Mouse (Mus musculus): ENCODE results near the gene Zbtb20.
A peak's percentile ranks its signal among the peaks of the same experiment; 100 is the strongest.

Gene Zbtb20

DNA sequence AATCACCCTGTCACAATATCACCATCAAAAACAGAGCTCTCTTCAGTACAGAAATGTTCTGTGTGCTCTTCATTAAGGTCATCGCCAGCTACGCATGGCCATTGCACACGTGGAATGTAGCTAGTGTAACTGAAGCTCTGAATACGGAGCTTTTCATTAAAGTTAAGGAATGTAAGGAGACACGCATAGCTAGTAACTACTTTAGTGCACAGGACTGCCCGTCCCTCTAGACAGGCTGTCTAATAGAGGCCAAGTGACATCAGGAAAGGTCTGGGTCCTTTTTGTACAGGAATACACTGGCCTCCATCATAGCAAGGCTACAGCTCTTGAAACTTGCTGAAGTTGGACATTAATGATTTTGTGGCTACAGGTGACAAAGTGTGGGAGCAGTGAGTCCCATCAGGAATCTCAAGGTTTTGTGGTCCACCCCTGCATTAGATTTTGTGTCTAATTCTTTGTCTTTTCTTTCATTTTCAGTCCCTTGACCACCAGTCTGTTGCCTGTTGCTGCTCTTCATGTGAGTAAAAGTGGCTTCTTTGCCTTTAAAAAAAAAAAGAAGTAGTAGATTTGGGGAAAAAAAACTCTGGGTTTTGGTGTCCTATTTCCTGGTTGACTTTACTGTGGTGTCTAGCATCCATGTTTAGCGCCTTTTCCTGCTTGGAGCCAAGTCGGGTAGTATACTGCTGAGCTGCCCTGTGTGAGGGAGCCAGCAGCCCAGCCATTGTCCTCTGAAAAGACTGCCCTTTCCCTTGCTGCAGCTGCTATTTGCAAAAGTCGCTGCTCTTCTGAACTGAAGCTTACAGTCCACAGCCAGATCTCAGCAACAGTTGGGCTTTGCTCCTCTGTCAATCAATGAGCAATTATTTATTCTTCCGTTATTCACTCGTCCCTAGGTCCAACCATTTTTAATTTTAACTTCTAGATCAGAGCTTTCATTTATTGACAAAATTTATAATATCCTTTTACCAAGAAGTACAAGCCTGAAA lies 587.1 kb downstream of the Zbtb20 start:
- DNase-seq = no peak

DNA sequence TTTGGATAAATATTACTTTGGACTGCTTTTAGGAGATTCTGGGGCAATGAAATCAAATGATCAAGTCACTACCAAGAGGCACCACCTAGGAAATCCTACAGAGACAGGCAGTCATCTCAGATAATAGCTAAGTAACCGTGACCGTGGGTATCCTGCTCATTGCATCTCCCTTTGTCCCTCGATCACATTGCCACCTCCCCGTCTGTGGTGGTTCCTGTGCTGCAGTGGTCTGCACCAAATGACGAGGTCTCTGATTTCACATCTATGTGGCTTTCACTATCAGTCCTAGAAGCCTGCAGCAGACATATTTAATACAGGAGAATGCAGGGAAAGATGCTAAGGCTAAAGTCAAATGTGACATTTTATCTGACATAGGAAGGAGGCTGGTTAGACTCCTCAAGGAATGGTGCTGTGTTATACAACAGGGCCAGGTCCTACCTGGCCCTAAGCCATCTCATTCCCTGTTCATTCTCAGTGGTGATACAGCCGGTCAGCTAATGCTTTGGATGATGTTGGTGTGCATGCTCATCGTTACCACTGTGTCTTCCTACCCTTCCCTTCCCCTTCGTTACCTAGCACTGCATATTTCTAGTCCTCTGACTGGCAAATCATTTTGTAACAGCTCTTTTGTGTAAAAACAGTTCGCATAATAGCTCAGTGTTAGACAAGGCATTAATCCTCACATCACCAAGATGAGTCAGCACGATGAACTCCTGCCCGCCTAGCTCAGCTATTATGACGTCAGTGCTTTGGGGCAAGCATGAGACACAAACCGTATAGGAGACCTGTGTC lies 588.2 kb downstream of the Zbtb20 start:
- DNase-seq = no peak

DNA sequence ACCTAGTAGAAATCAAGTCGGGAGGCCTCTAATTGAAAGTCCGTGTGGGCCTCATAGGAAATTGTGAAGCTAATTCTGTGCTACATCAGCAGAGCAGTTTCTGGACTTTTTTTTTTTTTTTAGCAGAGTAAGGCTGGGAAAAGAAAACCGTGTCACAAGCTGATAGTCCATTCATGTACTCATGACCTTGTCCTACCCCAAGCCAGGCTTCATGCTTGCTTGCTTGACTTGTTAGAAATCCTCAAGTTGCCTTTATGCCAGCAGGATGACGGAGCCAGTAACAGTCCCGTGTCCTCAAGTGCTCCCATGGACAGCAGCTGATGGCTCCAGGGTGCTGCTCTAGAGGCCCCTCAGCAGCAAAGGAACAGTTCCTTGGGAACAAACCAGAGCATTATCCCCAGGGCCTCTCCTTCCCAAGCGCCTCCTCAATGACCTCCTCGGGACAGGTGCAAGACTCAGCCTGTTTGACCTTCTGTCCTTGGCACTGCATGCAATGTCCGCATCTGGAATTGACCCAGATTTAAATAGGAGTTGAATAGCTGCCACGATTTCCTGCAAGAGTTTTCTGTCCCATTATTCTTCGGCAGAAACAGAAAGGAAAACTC lies 588.9 kb downstream of the Zbtb20 start:
- peak; percentile 74 for DNase-seq

DNA sequence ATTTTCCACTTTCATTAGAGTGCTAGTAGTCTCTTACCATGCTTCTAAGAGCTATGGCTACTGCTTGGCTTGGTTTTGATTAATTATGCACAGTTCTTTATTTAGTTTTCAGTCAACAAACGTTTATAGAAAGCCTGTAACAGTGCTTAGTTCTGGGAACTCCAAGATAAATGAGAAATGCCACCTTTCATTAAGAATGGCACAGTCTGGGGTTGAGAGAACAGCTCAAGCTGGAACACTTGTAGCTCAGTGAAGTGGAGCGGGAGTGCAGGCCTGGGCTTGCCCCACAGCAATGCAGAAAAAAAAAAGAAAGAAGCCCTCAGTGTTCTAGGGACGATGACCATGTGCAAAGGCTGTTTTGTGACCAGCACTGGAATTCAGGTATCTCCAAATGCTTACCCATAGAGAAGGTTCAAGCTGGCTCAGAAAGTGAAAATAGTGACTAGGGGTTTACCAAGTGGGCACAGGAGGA lies 589.7 kb downstream of the Zbtb20 start:
- DNase-seq = no peak

DNA sequence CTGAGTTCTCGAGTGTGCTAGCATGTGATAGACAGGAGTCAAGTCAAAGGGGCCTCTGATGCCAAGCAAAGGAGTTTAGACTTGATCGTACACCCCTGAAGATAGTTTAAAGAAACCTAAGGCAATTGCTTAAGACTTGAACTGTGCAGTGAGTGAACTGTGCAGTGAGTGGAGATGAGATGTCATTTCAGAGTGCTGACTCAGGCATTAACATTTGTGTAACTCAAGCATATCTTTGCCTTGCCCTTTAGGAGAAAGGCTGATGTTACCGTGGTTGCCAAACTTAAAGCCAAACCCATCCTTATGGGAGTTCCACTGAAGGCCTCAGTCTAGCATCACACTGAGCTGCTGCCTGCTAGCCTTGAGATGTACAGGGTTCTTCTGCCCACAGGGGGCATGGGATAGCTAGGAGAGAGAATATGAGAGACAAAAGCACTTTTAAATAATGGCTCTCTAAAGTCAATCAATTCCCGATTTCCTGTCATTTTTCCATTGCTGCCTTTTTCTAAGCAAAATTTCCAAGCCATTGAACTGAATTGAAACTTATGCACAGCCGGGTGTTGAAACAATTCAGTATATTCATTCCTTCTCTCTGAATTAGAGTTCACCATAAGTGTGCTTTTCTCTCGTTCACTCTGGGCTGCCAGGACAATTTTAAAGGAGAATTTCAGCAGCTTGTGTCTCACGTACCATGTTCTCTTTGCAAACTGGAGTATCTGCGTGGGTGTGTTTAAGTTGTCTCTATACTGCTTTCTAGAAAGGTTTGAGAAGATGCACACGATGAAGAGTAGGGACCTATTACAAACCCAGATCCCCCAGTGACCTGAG lies 590.5 kb downstream of the Zbtb20 start:
- no peak for DNase-seq

DNA sequence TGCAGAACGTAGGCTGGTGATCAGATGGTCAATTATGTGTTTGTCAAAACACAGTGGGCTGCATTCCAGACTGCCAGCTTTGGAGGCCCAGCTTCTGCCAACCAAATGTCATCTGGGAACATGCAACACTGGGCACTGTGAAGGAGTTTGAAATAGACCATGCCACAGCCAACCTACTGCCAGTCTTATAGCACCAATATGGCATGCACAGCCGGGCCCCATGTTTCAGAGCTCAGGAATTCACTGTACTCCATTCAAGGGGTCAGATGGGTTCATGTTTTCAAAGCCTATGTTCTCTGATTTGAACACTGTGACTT lies 591.0 kb downstream of the Zbtb20 start:
- DNase-seq = no peak

DNA sequence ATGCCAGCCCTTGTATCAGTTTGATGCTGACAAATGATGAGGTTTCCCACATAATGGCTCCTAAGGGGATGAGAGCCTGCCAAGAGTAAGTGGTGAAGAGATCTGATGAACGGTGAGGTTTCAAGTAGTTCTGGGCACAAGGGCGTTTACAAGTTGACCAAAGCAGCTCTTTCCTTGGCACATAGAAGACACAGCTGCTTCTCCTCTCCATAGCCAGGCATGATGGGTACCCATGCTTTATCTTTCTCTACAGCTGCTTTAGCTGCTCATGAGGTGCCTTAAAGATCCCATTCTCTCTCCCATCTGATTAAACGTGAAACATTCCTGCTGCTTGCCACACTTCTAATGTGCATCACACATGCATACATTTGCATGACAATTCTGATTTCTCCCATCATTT lies 595.4 kb downstream of the Zbtb20 start:
- no peak for DNase-seq

DNA sequence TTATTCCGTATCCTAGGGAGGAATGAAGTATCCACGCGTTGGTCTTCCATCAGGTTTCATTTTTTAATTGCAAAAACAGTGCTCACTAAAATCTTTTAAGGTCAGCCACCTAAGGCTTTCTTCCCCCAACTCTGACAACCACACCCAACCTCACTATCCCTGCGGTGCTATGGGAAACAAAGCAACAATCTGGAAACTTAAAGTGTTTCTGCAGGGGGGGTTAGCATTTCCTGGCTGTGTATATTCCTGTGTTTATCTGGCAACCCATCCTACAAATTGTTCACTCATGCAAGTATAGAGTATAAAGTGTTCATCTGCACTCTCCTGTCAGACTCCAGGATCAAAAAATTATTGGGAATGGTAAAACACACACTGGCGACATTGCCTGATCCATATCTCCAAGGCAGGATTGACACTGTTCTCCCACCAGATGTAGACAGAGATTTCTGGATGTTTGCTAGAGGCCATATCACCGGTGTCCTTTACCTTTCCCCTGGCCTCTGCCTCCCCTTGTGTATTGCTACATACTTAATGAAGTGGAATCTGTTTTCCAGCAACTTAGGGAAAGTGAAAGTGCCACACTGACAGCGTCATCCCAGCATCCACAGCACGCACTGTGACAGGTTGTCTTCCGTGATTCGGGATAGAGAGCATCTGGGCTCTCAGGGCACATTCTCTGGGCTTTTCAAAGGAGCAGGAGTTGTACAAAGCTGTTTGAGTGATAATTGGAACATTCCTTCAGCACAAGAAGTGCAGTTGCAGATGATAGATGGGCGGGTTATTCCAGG lies 599.5 kb downstream of the Zbtb20 start:
- no peak for DNase-seq

DNA sequence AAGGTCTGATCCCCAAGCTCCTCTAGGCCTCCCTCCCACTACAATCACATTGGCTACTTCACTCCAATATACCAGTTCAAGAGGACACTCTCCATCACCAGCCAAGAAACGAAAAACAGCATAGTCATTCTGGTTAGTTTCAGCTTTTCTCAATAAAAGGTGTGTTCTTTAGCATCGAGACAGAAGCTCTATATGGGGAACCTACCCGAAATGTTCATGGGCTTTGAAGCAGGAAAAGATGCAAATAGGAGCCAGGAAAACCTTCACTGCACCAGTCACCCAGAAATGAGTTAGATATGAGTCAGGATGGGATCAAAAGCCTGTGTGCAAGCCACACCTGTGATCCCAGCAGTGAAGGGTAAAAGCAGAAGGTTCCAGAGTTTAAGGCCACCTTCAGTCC lies 601.2 kb downstream of the Zbtb20 start:
- DNase-seq = no peak

DNA sequence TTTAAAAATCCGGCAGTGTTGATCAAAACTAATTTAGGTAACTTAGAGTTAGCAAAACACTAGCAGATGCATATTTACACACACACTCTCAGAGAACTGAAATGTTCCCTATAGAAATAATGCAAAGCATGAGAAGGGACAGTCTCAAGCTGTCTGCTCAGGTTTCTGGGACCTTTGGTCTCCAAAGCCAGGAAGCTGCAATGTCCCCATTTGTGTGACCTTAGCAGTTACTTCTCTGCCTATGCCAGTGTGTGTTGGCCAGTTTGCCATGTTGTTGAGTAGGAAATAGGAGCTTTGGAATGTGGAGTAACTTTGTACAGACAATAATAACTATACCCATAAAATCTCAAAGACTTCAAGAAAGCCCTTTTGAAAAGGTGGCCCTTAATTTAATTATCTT lies 602.7 kb downstream of the Zbtb20 start:
- no peak for DNase-seq

DNA sequence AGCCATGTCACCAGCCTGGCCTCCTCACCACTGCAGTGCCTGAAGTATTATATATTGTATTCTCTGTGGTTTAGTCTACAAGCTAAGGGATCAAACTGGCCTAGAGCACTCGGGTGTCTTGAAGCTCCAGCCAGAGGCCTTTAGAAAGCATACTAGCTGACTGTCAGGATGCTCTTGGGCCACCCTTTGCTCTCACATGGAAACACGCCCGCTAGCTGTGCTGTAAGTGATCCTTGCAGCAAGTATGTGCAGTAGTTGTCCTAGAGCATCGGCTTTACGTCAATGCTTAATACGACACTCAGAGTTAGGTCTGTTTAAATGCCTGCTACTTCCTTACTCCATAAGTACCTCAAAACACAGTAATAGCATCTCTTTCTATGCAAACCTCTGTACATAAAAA lies 604.9 kb downstream of the Zbtb20 start:
- no peak for DNase-seq

DNA sequence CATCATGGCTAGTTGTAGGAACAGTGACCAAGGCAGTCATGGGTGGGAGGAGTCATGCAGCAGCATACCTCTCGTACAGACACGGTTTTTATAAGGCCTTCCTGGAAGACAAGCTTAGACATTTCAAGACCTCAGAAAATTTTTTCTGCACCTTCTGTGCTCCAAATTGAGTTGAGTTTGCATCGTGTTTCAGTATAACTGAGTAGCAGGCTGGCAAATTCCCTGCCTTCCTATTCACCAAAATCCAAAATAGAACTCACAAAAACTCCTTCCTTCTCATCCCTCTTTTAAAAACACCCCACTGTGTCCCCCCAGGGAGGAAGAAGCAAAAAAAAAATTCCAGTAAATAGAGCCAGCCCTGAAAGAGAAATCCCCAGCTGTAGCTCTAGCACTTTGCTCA lies 606.4 kb downstream of the Zbtb20 start:
- no peak for DNase-seq

DNA sequence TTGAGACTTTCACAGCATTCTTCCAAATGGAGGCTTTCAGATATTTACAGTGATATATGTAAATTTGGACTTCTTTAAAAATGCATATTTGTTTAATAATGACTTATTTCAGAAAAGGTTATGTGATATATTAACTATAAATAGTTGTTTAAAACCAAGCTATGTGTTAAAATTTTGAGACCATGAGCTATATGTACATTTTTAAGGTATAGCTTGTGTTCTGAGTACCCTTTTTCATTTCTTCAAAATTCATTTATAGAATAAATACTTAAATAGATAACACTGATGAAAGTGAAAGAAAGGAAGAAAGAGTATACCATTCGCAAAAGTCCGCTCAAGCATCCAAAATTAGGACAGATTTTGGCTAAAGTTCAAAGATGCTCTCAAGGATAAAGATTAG lies 607.1 kb downstream of the Zbtb20 start:
- DNase-seq = no peak

DNA sequence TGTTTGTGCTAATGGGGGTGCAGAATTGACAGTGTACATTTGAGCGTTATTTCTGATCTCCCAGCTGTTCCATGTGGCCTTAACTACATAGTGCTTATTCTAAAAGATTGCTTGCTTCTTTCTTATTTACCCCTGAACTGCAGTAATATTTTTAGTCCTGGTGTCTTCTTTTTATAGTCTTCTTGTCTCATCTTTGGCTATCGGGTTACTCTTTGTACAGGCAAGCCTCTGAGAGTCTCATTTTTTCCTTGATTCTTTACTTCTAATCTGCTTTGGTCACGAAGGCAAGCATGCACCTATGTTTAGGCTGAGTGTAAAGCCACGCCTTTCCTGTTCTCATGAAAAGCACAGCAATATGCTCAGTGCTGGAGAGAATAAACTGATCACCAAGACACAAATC lies 608.7 kb downstream of the Zbtb20 start:
- no peak for DNase-seq

DNA sequence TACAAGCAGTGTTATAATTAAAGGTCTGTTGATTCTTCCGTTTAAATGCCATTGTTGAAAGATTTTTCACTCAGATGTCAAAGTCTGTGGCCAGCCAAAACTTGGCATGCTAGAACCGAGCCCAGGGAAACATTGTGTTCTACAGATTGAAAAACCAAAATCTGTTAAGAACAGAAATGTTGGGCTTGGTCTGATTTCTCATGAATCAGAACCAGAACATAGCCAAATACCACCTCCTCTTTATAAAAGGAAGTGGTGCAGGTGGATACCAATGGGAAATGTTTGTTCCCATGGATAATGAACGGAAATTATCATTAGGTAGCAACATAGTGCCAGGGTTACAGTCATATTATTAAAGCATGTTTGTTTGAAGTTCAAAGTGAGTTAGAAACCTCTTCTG lies 613.7 kb downstream of the Zbtb20 start:
- DNase-seq = no peak

DNA sequence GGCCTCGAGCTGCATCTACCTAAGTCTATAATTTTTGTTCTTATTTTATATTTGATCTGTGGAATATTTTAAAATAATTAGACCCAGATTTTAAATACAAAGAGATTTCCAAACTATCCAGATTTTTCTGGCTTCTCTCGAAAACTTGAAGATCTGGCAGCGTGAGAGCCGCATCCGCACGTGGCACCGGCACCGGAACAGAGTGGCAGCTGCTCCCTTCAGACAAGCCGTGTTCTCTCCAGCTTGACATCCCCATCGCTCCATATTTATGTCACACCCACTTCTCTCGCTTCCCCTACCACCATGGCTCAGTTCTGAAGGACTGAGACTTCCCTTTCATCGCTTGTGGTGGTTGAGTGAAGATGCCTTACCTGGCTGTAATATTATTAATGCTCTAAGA lies 614.3 kb downstream of the Zbtb20 start:
- DNase-seq = no peak

DNA sequence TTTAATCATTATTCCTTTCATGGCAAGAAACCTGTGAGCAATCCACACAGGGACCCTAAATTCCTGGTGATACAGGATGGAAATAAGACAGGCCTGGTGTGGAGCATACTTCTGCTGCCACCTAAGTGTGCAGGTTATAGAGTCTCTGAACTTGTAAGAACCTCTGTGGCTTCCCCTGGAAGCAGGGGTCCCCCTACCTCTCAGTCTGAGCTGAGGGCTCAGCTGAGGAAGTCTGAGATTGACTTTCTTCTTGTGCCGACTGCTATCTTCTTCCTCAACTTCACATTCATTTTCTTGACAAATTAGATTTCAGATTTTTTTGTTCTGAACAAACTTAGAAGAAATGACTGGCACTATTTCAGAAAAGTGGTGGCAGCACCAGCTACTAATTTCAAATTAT lies 617.2 kb downstream of the Zbtb20 start:
- DNase-seq = no peak

DNA sequence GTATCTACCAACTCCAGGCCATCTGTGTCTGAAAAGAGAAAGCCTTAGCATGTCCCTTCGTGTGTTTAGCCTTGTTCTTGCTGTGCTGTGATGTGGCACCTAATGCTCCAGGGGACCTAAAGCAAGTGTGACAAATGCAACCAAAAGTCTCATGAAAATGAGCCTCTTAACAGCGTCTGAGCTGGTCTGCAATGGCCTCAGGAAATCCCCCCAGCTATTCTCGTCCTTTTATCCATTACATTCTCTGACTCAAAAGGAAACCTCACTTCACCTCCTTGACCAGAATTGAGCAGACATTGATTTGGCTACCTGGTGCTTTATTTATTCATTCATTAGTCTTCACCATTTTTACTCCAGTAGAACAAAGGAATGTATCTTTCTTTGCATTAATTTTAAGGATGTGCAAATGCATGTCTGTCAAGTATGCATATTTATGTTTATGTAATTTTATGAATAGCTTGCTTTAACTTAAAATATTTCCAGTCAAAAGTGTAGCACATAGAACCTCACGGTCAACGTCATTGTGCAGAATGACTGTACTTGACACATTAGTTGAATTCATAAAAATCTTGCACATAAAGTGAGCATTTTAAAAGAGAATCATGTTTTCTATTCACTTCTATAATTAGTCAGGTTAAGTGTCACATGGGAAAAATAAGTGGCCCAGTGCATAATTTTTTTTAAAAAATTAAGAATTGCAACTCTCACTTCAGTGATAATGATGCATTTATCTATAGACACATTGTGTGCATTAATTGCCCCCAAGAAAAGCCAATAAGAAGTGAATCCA lies 618.1 kb downstream of the Zbtb20 start:
- DNase-seq = no peak

DNA sequence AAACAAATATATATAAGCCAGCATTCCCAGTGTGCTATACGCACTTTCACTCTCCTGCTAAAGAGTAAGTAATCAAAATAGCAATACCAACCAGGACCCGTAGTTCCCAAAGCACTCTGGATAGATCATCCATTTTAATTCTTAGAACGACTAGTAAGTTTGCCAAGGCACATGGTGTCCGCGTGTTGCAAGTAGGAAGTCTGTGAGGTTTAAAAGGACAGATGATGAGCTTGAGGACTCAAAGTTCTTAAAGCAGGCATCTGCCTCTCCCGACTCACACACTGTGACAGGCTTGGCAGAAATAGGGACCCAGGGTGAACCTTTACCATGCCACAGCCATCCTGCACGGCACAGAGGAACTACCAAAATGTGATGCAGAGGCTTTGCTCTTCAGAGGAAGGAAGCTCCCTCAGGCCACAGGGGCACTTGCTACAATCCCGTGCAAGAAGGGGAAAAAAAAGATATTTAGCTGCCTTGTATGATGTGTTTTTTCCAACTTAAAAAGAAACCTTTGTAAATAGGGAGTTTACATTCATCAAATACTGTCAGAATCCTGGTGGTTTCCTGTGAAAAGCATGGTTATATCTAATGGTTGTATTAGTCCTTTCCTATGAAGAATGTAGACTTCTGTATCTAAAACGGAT lies 619.6 kb downstream of the Zbtb20 start:
- DNase-seq = no peak

DNA sequence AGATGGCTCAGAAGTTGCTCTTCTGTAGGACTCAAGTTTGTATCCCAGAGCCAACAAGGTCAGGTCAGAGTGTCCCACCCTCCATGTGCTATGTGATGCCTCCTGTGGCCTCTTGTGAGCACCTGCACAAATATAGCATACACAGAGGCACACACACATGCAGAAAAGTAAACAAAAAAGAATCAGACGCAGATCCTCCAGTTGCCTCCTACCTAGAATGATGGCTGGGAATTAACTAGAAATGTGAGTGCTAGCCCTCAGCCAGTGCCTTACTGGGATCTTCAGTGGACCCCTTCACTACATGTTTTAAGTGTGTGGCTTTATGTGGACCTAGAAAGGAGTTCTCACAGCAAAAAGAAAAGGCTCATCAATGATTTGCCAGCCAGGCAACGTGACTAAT lies 621.4 kb downstream of the Zbtb20 start:
- no peak for DNase-seq

All from kidney, adult 18-20 months (tissue).